Mouse (Mus musculus): ENCODE data around the gene 1700029P11Rik. TPM values are rescaled to one million over a fixed set of nuclear protein-coding genes. Genes with fewer than 3 reads are reported as not detected.

1700029P11Rik gene
- total and polyA plus RNA-seq, 3 experiments = 0.07 TPM; not detected in 2

DNA sequence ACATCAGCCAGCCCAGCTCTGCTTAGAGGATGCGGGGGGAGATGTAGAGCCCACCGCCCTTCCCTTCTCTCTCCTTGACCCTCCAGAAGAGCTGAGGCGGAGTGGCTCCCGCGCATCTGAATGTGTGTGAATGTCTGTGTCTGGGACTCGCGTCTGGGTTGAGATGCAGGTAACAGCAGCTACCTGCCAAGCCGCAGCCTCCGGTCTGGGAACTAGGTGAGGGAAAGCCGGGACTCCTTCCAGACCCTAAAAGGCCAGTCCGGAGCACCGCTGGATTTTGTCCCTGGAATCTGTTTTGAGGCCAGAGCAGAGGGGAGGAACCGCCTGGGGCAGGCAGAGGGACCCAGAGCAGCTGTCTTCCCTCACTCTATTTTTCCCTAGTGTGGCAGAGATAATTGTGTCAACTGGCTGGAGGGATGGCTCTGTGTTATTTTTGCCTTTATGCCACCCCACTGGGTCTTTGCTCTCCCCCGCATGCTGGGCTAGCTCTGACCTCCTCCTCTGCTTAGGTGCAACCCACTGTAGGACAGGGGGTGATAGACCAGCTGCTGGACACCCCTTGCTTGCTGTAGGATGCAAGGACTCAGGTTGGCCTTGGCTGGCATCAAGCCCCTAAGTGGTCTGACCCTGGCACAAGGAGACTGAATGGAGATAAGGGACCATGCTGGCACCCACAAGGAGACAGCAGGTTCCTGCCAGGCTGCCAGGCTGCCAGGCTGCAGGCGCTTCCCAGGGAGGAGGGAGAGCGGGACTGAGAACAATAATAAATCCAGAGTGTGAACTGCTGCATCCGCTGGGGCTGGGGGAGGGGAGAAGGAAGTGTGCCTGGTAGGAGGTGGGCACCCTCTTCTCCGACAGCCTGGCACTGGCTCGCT, 43.0 kb upstream of the 1700029P11Rik start:
- no peak overlapping the region for H3K9ac ChIP-seq (ENCODE audit: control insufficient read depth, low read depth, low read length, poor library complexity, severe bottlenecking)
- peaks cover 3 to 12% of the 10 kb centered on the region in 2 experiments; a peak in 1 of 4 replicates for H3K4me1 ChIP-seq (ENCODE audit: control insufficient read depth in 1 of 2, insufficient read depth in 2 of 2, low read length in 2 of 2)
- H3K27me3 ChIP-seq (ENCODE audit: control insufficient read depth in 1 of 2, insufficient read depth in 2 of 2, low read length in 2 of 2) = no peaks in the 10 kb centered on the region
- TF ChIP-seq JUND (IDR thresholded peaks at IDR 0.05; ENCODE audit: low read depth, low read length) (no peak), USF1 (IDR thresholded peaks at IDR 0.05; ENCODE audit: low read depth, low read length) (no peak), POLR2A (IDR thresholded peaks at IDR 0.05; ENCODE audit: control insufficient read depth in 1 of 2, insufficient read depth in 1 of 2, low read depth in 1 of 2, low read length in 2 of 2, poor library complexity in 1 of 2) (no peak), MAZ (IDR thresholded peaks at IDR 0.05; ENCODE audit: low read depth, low read length) (no peak), SIN3A (IDR thresholded peaks at IDR 0.05; ENCODE audit: low read length) (no peak), ETS1 (IDR thresholded peaks at IDR 0.05; ENCODE audit: low read depth, low read length) (no peak), POLR2AphosphoS2 (IDR thresholded peaks at IDR 0.05; ENCODE audit: low read length) (no peak), POLR2AphosphoS5 (IDR thresholded peaks at IDR 0.05; ENCODE audit: borderline replicate concordance, low read depth, low read length) (no peak), MYB (IDR thresholded peaks at IDR 0.05; ENCODE audit: low read depth, low read length) (no peak), MEF2A (IDR thresholded peaks at IDR 0.05; ENCODE audit: extremely low read depth, insufficient replicate concordance, low read depth, low read length, poor library complexity, severe bottlenecking) (no peak), GABPA (IDR thresholded peaks at IDR 0.05; ENCODE audit: low read depth, low read length) (no peak), MAX (IDR thresholded peaks at IDR 0.05; ENCODE audit: low read length) (no peak), RCOR1 (IDR thresholded peaks at IDR 0.05; ENCODE audit: low read depth, low read length) (no peak), NRF1 (IDR thresholded peaks at IDR 0.05; ENCODE audit: insufficient read depth, low read depth, low read length, poor library complexity, severe bottlenecking) (no peak), ZKSCAN1 (IDR thresholded peaks at IDR 0.05; ENCODE audit: low read depth, low read length) (no peak), CHD1 (IDR thresholded peaks at IDR 0.05; ENCODE audit: low read depth, low read length) (no peak), TBP (IDR thresholded peaks at IDR 0.05; ENCODE audit: low read depth, low read length) (no peak), CHD2 (IDR thresholded peaks at IDR 0.05; ENCODE audit: low read length) (no peak), UBTF (IDR thresholded peaks at IDR 0.05; ENCODE audit: borderline replicate concordance, insufficient read depth, low read depth, low read length) (no peak), SMC3 (IDR thresholded peaks at IDR 0.05; ENCODE audit: low read depth, low read length) (no peak)
- no peaks in the 10 kb centered on the region for H3K36me3 ChIP-seq (ENCODE audit: control insufficient read depth in 1 of 2, insufficient read depth in 2 of 2, low read length in 2 of 2)
- H3K9me3 ChIP-seq (replicated peaks; ENCODE audit: insufficient read depth, low read length) = no peaks in the 10 kb centered on the region
- no peak overlapping the region for H3K27ac ChIP-seq (ENCODE audit: control insufficient read depth, low read depth, low read length)
- H3K4me3 ChIP-seq (ENCODE audit: control insufficient read depth in 1 of 2, insufficient read depth in 1 of 2, low read depth in 2 of 2, low read length in 2 of 2) = no peak overlapping the region
- no peak for DNase-seq (ENCODE audit: low read depth, low spot score)
- no peaks in the 10 kb centered on the region for H3K79me2 ChIP-seq (ENCODE audit: control insufficient read depth, insufficient read depth, low read length, poor library complexity)

All from MEL (cell line).